Mouse (Mus musculus): ENCODE measurements around the gene Letm1.

GRCm38 (mm10) chr5:33722266-33723018 lies 60.2 kb downstream of the Letm1 start:
- no peak for TF ChIP-seq CTCF (IDR thresholded peaks at IDR 0.05; ENCODE audit: extremely low read depth, insufficient read length, insufficient replicate concordance, low read depth, low read length)
- no peak for TF ChIP-seq POLR2A (IDR thresholded peaks at IDR 0.05; ENCODE audit: low read depth, low read length)
